Mouse (Mus musculus) lung, postnatal 0 days (tissue): ENCODE results near the gene Tpra1. TPM values are rescaled to one million over a fixed set of nuclear protein-coding genes. Genes with fewer than 3 reads are reported as not detected.

Source experiments
- ATAC-seq: fragments of 200-750 bp; cut with Nextera tagmentation; 2 replicates; pipeline ENCODE4 v1.8.0; 2017; ENCODE audit warnings: moderate library complexity
- DNase-seq: peaks from one replicate; pipeline ENCODE4 v3.0.0-alpha.2; 2016; ENCODE audit warnings: low spot score
- H3K27ac ChIP-seq: fragments of 300-500 bp; sonication (generic); 2 replicates; pipeline ENCODE4 v1.5.1; 2014; ENCODE audit warnings: antibody characterized with exemption, mild to moderate bottlenecking, low read length, mixed read lengths
- H3K27me3 ChIP-seq: fragments of 300-500 bp; sonication (generic); replicated peaks from 2 replicates; pipeline ENCODE4 v1.6.1; 2014; ENCODE audit warnings: low read length, mixed read lengths; ENCODE audit not compliant: insufficient read depth
- H3K36me3 ChIP-seq: fragments of 300-500 bp; sonication (generic); 2 replicates; pipeline ENCODE4 v1.6.1; 2014; ENCODE audit warnings: low read length, mixed read lengths; ENCODE audit not compliant: insufficient read depth
- H3K4me1 ChIP-seq: fragments of 300-500 bp; sonication (generic); 2 replicates; pipeline ENCODE4 v1.6.1; 2014; ENCODE audit warnings: antibody characterized with exemption, low read depth, low read length, mixed read lengths; ENCODE audit not compliant: insufficient read depth
- H3K4me2 ChIP-seq: fragments of 300-500 bp; sonication (generic); replicated peaks from 2 replicates; pipeline ENCODE4 v1.6.1; 2014; ENCODE audit warnings: low read depth, mild to moderate bottlenecking, low read length, moderate library complexity, mixed read lengths
- H3K4me3 ChIP-seq: fragments of 300-500 bp; sonication (generic); 2 replicates; pipeline ENCODE4 v1.5.1; 2014; ENCODE audit warnings: low read depth, low read length
- H3K9ac ChIP-seq: fragments of 300-500 bp; sonication (generic); replicated peaks from 2 replicates; pipeline ENCODE4 v1.6.1; 2014; ENCODE audit warnings: low read depth, mild to moderate bottlenecking
- H3K9me3 ChIP-seq: fragments of 300-500 bp; sonication (generic); 2 replicates; pipeline ENCODE4 v1.6.1; 2016; ENCODE audit warnings: low read length, mixed read lengths
- CTCF ChIP-seq: IDR thresholded peaks from 2 replicates; pipeline ENCODE4 v1.5.1; 2016; ENCODE audit warnings: antibody characterized with exemption, mild to moderate bottlenecking
- EP300 ChIP-seq: IDR thresholded peaks from 2 replicates; pipeline ENCODE4 v1.6.1; 2016; ENCODE audit warnings: antibody characterized with exemption, mild to moderate bottlenecking, control low read depth
- WGBS: fragments of 180-500 bp; shearing (Covaris S2); extraction: QIAGEN DNeasy Blood & Tissue Kit; methylation state at CpG from one replicate; pipeline ENCODE4 v1.1.7; 2014; 5-methylcytosine and 5-hydroxymethylcytosine counted together
- polyA plus RNA-seq: library from polyadenylated mRNA; unstranded; fragments of >200 nt; fragmentation: Nextera tagmentation; extraction: Ambion mirVana; gene quantifications from 2 replicates; pipeline ENCODE4 v1.2.1, GENCODE M21; 2015

The Tpra1 gene
- polyA plus RNA-seq, 1 experiment from 2014 or later: 72.0 TPM

DNA sequence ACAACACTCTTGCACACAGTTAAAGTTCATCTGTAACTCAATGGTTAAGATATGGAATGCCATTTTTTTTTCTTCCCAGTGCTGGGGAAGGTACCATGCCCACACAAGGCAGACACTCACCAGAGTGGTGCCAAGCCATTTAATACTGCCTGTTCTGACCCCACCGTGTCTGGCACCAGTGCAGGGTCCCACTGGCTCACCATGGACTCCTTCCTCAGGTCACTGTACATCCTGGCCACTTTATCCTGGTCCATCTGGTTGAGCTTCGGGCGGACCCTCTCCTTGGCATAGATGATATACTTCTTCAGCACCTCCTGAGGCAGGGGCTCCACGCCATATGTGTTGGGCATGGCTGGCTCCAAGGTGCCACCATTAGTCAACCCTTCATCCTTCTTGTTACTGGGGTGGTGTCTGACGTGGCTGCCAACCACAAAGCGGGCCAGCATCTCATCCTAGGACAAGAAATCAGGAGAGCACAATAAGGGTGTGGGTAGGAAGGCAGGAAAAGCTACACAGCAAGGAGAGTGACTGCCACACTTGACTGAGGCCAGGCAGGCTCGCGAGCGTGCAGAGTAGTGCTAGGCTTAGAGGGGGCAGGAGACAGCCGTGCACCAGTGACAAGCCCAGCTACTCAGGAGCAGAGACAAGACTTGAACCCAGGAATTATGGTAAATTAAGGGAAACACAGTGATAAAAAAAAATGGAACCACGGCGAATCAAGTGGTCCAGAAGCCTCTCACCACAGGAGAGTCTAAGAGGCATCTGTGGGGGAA is 16.2 kb upstream of the Tpra1 start:
- no peaks in the 10 kb centered on the region for H3K27me3 ChIP-seq
- no peak for DNase-seq
- H3K4me2 ChIP-seq: no peak overlapping the region
- no peak overlapping the region for H3K4me3 ChIP-seq
- no peak for ATAC-seq
- peaks cover 24% of the 10 kb centered on the region; the same call in 1 of the 2 replicates for H3K36me3 ChIP-seq
- H3K27ac ChIP-seq: no peak overlapping the region
- H3K9ac ChIP-seq: no peak overlapping the region
- 92% methylated on average over 12 of the region's 12 CpGs for WGBS
- TF ChIP-seq EP300 (no peak), CTCF (no peak)
- no peaks in the 10 kb centered on the region for H3K9me3 ChIP-seq
- H3K4me1 ChIP-seq: no peaks in the 10 kb centered on the region

DNA sequence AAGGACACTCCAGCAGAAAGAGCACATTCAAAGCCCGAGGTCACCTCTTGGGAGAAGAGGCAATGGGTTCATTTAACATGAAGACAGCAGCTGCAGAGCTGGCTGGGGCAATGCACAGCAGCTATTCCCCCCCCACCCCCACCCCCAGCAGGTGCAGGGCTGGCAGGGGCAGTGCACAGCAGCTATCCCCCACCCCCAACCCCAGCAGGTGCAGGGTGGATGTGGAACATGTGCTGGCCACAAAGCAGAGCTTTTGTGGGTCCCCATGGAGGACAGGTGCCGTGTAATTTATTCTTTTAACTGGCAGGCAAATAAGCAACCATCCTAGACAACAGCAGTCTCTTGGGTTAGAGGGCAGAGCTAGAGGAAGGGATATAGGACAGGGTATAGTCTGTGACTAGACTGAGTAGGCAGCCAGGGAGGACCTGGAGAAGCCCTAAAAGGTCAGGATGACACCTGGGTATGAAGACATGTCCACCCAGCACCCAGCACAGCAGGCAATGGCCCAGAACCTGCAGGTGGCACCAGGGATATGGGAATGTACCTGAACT is 15.6 kb upstream of the Tpra1 start:
- no peak overlapping the region for H3K27ac ChIP-seq
- no peaks in the 10 kb centered on the region for H3K4me1 ChIP-seq
- no peak overlapping the region for H3K4me3 ChIP-seq
- H3K36me3 ChIP-seq: peaks cover 24% of the 10 kb centered on the region; the same call in 1 of the 2 replicates
- no peak overlapping the region for H3K9ac ChIP-seq
- TF ChIP-seq EP300: no peak
- TF ChIP-seq CTCF: no peak
- DNase-seq: no peak
- ATAC-seq: no peak
- 82% methylated on average over 2 of the region's 2 CpGs for WGBS
- no peak overlapping the region for H3K4me2 ChIP-seq
- no peaks in the 10 kb centered on the region for H3K9me3 ChIP-seq
- H3K27me3 ChIP-seq: no peaks in the 10 kb centered on the region

DNA sequence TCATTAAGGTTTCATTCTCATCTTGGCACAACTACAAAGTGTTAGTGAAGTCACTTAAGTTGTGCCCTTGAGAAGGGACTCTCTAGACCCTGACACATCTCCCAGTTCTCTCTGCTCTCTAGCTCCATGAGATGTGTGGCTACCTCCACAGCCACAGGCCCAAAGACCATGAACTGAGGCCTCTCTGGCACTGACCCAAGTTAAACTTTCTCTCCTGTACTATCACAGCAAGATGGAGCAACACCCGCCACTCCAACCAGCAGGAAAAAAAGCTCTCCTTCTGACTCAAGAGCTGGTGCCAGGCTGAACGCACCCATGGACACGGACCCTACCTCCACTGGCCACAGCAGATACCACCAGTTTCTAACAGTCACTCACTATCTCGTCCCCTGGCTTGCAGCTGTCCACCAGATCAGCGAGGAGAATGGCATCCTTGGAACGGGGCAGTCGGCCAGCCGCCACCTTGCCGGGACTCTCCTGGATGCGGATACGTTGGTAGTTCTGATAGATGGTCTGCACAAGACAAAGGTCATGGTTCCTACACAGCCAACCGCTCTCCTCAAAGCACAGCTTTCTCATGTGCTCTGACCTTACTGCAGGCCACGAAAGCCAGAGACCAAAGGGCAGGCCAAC is 12.5 kb upstream of the Tpra1 start:
- peaks cover 20% of the 10 kb centered on the region; the same call in 1 of the 2 replicates for H3K36me3 ChIP-seq
- ATAC-seq (peak; percentile 53), DNase-seq (peak; percentile 42)
- WGBS: 78% methylated on average over 13 of the region's 13 CpGs
- no peak overlapping the region for H3K9ac ChIP-seq
- no peaks in the 10 kb centered on the region for H3K9me3 ChIP-seq
- H3K4me3 ChIP-seq: no peak overlapping the region
- no peaks in the 10 kb centered on the region for H3K27me3 ChIP-seq
- TF ChIP-seq CTCF (no peak), EP300 (no peak)
- H3K4me2 ChIP-seq: no peak overlapping the region
- no peak overlapping the region for H3K27ac ChIP-seq
- H3K4me1 ChIP-seq: no peaks in the 10 kb centered on the region

DNA sequence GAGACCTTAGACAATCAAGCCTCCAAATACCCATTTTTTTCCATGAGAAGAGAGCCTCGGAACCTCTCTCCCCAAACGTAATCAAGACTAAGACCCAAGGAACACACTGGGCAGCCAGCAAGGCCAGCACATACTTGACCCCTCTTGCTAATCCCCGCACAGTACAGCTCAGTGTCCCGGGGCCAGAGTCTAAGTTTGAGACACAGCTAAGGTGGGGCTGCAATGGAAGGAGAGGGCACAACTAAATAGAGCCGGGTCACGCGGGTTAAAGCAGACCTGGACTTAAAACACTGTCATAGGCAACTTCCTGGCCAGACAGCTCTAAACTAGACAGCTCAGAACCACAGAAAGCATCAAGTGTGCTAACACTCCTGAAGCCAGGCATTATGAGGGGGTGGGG is 11.2 kb upstream of the Tpra1 start:
- WGBS: 85% methylated on average over 7 of the region's 7 CpGs
- H3K36me3 ChIP-seq: peaks cover 15% of the 10 kb centered on the region; the same call in 1 of the 2 replicates

DNA sequence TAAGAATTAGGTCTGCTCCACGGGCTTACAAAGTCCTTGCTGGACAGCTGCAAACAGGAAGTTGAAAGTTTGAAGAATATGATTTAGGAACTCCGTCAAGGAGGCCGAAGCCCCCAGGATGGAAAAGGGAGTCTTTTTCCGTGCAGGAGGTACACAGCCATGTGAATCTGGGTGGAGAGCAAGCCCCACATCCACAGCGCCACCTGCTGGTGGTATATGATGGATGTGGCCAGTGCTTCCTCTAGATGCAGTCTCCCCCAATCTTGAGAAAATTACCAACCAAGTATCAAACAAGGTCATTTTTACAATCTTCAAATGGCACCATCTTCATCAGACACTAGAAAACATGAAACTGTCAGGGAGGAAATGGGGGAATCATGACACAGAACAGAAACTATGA is 8.5 kb upstream of the Tpra1 start:
- Histone ChIP-seq H3K9me3 (no peaks in the 10 kb centered on the region), H3K36me3 (peaks cover 5% of the 10 kb centered on the region; the same call in 1 of the 2 replicates), H3K27me3 (no peaks in the 10 kb centered on the region), H3K4me3 (no peak overlapping the region), H3K27ac (no peak overlapping the region), H3K9ac (no peak overlapping the region), H3K4me2 (no peak overlapping the region), H3K4me1 (no peaks in the 10 kb centered on the region)
- ATAC-seq (no peak), DNase-seq (peak; percentile 60)
- no peak for TF ChIP-seq EP300
- TF ChIP-seq CTCF: peak; percentile 88
- 50% methylated on average over 5 of the region's 5 CpGs for WGBS

More for the DNA sequence above, 11.2 kb upstream of the Tpra1 start:
- Histone ChIP-seq H3K27me3 (no peaks in the 10 kb centered on the region), H3K4me2 (no peak overlapping the region), H3K4me3 (no peak overlapping the region), H3K9me3 (no peaks in the 10 kb centered on the region), H3K27ac (no peak overlapping the region), H3K4me1 (no peaks in the 10 kb centered on the region), H3K9ac (no peak overlapping the region)
- TF ChIP-seq EP300 (no peak), CTCF (no peak)
- ATAC-seq (no peak), DNase-seq (no peak)

DNA sequence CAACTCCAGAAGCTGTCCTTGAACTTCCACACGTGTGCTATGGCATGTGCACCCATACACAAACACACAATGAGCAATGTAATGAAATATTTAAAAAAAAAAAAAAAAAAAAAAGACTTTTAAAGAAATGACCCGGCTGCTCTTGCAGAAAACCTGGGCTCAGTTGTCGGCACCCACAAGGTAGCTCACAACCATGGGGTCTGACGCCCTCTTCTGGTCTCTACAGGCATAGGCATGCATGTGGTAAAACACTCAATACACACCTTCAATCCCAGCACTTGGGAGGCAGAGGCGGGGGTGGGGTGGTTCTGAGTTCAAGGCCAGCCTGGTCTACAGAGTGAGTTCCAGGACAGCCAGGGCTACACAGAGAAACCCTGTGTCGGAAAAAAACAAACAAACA is 6.1 kb upstream of the Tpra1 start:
- H3K9me3 ChIP-seq: no peaks in the 10 kb centered on the region
- 70% methylated on average over 6 of the region's 6 CpGs for WGBS
- H3K27ac ChIP-seq: no peak overlapping the region
- H3K4me3 ChIP-seq: no peak overlapping the region
- DNase-seq (no peak), ATAC-seq (no peak)
- no peaks in the 10 kb centered on the region for H3K27me3 ChIP-seq
- H3K36me3 ChIP-seq: no peaks in the 10 kb centered on the region
- H3K4me2 ChIP-seq: no peak overlapping the region
- H3K4me1 ChIP-seq: 0 out of 2 replicates have a peak, but pooled peaks cover 3% of the 10 kb centered on the region
- TF ChIP-seq CTCF (no peak), EP300 (no peak)
- no peak overlapping the region for H3K9ac ChIP-seq
